Mouse (Mus musculus) heart, embryonic 10.5 days (tissue): ENCODE measurements at regions not wholly inside any gene's neighbourhood (a gene's known extent, or its start where the extent isn't known, plus 50 kb on each side); places are given as distances from the start of the nearest gene placed in this dataset.

Experiments used
- DNase-seq: peaks from one replicate; pipeline ENCODE4 v3.0.0-alpha.2; 2017; ENCODE audit warnings: low spot score
- H3K27ac ChIP-seq: fragments of 300-500 bp; sonication (generic); 2 replicates; pipeline ENCODE4 v1.5.1; 2016; ENCODE audit warnings: mild to moderate bottlenecking
- H3K27me3 ChIP-seq: fragments of 300-500 bp; sonication (generic); 2 replicates; pipeline ENCODE4 v1.6.1; 2016; ENCODE audit warnings: mild to moderate bottlenecking; ENCODE audit not compliant: poor library complexity, insufficient read depth, severe bottlenecking
- H3K36me3 ChIP-seq: fragments of 300-500 bp; sonication (generic); 2 replicates; pipeline ENCODE4 v1.6.1; 2016; ENCODE audit warnings: mild to moderate bottlenecking, moderate library complexity
- H3K4me1 ChIP-seq: fragments of 300-500 bp; sonication (generic); 2 replicates; pipeline ENCODE4 v1.6.1; 2016; ENCODE audit warnings: mild to moderate bottlenecking
- H3K4me3 ChIP-seq: fragments of 300-500 bp; sonication (generic); 2 replicates; pipeline ENCODE4 v1.5.1; 2016; ENCODE audit warnings: mild to moderate bottlenecking, moderate library complexity
- H3K9me3 ChIP-seq: fragments of 300-500 bp; sonication (generic); 2 replicates; pipeline ENCODE4 v1.6.1; 2016; ENCODE audit warnings: mild to moderate bottlenecking, moderate library complexity
- WGBS: fragments of 180-500 bp; shearing (Covaris S2); methylation state at CpG from one replicate; pipeline ENCODE4 v1.1.7; 2016; 5-methylcytosine and 5-hydroxymethylcytosine counted together

DNA sequence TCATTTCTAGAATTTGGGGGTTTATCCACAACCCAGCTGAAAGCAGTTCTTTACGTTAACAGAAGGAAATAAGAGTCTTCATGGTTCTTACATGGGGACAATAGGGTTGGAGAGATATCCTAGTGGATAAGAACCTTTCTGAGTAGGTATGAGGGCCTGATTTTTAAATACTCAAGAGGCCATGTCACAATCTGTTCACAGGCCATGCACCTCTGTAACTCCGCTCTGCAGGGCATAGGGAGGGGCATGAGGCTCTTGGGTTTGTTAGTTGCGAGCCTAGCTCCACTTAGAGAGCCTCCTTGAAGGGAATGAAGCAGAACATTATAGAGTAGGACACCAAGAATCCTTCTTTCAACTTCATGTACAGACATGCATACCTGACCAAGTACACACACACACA is 1054.2 kb downstream of the Olfm4 start:
- Histone ChIP-seq H3K9me3 (no peaks in the 10 kb centered on the region), H3K27ac (no peak overlapping the region), H3K27me3 (no peaks in the 10 kb centered on the region), H3K36me3 (no peaks in the 10 kb centered on the region), H3K4me3 (no peak overlapping the region), H3K4me1 (no peaks in the 10 kb centered on the region)
- 79% methylated on average over 3 of the region's 3 CpGs for WGBS
- no peak for DNase-seq
